Mouse (Mus musculus): Measurements from ENCODE around the gene Epb41l1. TPM values are rescaled to one million over a fixed set of nuclear protein-coding genes. Genes with fewer than 3 reads are reported as not detected.

The Epb41l1 gene
- polyA plus RNA-seq, 1 experiment = 226 TPM

DNA sequence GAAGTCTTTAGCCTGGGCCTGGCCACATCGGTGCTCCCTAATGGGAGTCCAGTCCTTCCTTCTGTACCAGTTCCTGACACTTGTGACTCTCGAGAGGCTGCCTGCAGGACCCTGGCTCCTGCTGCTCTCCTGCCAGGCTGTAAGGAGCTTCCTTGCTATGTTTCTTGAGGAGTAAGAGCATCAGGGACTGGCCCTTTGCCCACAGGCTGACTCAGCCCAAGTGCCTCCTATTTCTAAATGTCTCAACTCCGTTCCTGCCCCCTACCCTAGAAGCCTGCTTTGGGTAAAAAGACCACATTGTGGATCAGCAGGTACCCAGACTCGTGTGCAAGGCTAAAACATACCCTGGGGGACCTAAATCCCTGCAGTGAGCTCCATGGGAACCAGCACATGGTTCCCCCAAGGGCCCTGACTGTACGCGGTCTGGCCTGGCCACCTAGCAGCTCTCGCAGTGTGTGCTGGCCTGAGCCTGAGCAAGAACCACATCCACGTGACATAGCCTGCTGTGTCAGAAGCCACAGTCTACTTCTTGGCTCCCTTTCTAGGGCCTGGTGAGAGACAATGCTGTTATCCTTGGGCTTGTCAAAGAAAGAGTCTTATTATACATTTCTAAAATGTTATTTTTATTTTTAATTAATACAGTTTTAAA is 67.6 kb downstream of the Epb41l1 start:
- Histone ChIP-seq H3K4me1 (ENCODE audit: control insufficient read depth, insufficient read depth, low read length) (peaks cover 20% of the 10 kb centered on the region), H3K27ac (ENCODE audit: insufficient read depth, low read length) (0 out of 2 replicates have a peak overlapping the region, but pooled peaks have one; percentile 2)
- TF ChIP-seq POLR2A (IDR thresholded peaks at IDR 0.05; ENCODE audit: extremely low read depth, insufficient read depth, low read length) (no peak), CTCF (IDR thresholded peaks at IDR 0.05; ENCODE audit: extremely low read depth, insufficient read depth, low read length) (no peak)

DNA sequence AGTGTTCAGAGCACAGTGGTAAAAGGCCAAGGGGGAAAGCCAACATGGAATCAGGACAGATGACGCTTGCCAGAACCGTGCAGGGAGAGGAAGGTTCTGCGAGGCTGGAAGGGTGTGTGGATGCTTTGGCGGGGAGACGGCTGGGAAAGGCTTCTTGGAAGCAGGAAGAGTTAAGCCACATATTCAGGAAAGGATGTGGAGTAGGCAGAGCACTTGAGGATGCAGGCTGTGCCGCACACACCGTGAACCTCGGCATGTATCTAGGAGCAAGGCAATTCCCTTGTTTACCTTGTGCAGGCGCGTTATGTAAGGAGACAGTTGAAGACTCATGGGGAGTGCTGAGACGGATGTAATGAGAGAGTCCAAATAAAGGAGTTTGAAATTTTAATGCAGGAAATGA is 69.5 kb downstream of the Epb41l1 start:
- Histone ChIP-seq H3K4me1 (ENCODE audit: control insufficient read depth, insufficient read depth, low read length) (peaks cover 23% of the 10 kb centered on the region), H3K27ac (ENCODE audit: insufficient read depth, low read length) (peak overlapping the region; percentile 36), H3K4me3 (ENCODE audit: insufficient read depth, low read length) (no peak overlapping the region)
- TF ChIP-seq CTCF (IDR thresholded peaks at IDR 0.05; ENCODE audit: extremely low read depth, insufficient read depth, low read length) = no peak
- TF ChIP-seq POLR2A (IDR thresholded peaks at IDR 0.05; ENCODE audit: extremely low read depth, insufficient read depth, low read length) = no peak

More for the DNA sequence above, 67.6 kb downstream of the Epb41l1 start:
- H3K4me3 ChIP-seq (ENCODE audit: insufficient read depth, low read length) = no peak overlapping the region

DNA sequence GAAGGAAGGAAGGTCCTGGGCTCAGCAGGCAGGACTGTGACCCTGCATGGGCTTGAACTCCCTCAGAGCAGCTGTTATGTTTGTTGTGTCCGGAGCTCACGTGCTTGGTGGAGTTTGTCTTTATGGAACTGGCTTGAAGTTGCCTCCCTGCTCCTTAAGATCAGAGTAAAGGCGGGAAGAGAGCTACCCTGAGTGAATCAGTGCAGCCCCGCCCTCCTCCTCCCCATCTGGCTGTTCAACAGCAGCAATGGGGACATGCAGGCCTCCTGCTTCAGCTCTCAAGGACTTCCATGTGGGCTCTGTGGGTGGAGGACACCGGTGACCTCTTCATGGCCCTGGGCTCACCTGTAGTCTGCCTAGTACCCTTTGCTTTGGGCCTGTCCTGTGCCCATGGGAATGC is 71.1 kb downstream of the Epb41l1 start:
- no peak overlapping the region for H3K27ac ChIP-seq (ENCODE audit: insufficient read depth, low read length)
- TF ChIP-seq POLR2A (IDR thresholded peaks at IDR 0.05; ENCODE audit: extremely low read depth, insufficient read depth, low read length) (no peak), CTCF (IDR thresholded peaks at IDR 0.05; ENCODE audit: extremely low read depth, insufficient read depth, low read length) (no peak)
- peaks cover 19% of the 10 kb centered on the region for H3K4me1 ChIP-seq (ENCODE audit: control insufficient read depth, insufficient read depth, low read length)
- no peak overlapping the region for H3K4me3 ChIP-seq (ENCODE audit: insufficient read depth, low read length)

DNA sequence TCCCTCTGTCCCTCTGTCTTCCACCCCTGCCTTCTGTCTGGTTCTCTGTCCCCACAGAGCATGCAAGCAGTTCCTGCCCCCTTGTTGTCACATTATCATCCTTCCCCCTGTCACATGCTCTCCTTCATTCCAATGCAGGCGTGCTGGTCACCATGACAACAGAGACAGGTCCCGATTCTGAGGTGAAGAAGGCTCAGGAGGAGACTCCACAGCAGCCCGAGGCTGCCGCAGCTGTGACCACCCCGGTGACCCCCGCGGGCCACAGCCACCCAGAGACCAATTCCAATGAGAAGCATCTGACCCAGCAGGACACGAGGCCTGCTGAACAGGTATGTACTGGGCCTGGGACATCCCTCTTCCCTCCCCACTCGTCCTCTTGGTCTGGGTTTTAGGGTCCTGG is 73.1 kb downstream of the Epb41l1 start:
- H3K27ac ChIP-seq (ENCODE audit: insufficient read depth, low read length) = no peak overlapping the region

DNA sequence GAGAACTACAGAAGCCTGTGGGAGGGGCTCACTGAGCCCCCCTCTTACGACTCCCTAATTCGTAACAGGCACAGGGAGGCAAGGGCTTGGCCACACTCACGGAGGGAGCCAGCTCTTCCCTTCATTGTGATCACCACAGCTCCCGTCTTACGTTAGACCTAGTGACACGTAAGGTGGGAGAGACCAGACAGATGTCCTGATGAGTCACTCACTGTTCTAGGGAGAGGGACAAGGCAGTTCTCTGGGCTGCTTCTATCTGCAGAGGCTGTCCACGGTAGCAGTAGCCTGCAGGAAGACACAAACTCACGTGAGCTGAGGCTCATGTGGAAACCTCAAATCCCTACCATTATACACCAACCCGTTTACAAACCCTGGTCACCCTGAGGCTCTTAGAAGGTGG is 73.8 kb downstream of the Epb41l1 start:
- H3K27ac ChIP-seq (ENCODE audit: insufficient read depth, low read length) = no peak overlapping the region
- no peak overlapping the region for H3K4me3 ChIP-seq (ENCODE audit: insufficient read depth, low read length)

More for the DNA sequence above, 73.1 kb downstream of the Epb41l1 start:
- no peak overlapping the region for H3K4me3 ChIP-seq (ENCODE audit: insufficient read depth, low read length)
- TF ChIP-seq POLR2A (IDR thresholded peaks at IDR 0.05; ENCODE audit: extremely low read depth, insufficient read depth, low read length) (no peak), CTCF (IDR thresholded peaks at IDR 0.05; ENCODE audit: extremely low read depth, insufficient read depth, low read length) (no peak)
- H3K4me1 ChIP-seq (ENCODE audit: control insufficient read depth, insufficient read depth, low read length) = peaks cover 17% of the 10 kb centered on the region

DNA sequence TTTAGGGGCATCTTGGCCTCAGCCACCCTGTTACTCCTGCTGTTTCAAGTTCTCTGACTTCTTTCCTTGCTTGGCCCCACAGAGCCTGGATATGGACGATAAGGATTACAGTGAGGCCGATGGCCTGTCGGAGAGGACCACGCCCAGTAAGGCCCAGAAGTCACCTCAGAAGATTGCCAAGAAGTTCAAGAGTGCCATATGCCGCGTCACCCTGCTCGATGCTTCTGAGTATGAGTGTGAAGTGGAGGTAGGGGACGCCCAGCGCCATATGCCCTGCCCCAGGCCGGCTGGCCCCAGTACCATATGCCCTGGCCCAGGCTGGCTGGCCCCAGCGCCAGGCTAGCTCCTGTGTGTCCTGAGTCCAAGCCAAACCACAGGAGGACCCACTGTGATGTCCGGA is 74.2 kb downstream of the Epb41l1 start:
- TF ChIP-seq POLR2A (IDR thresholded peaks at IDR 0.05; ENCODE audit: extremely low read depth, insufficient read depth, low read length) (no peak), CTCF (IDR thresholded peaks at IDR 0.05; ENCODE audit: extremely low read depth, insufficient read depth, low read length) (no peak)

More for the DNA sequence above, 73.8 kb downstream of the Epb41l1 start:
- peaks cover 14% of the 10 kb centered on the region for H3K4me1 ChIP-seq (ENCODE audit: control insufficient read depth, insufficient read depth, low read length)
- no peak for TF ChIP-seq POLR2A (IDR thresholded peaks at IDR 0.05; ENCODE audit: extremely low read depth, insufficient read depth, low read length)

DNA sequence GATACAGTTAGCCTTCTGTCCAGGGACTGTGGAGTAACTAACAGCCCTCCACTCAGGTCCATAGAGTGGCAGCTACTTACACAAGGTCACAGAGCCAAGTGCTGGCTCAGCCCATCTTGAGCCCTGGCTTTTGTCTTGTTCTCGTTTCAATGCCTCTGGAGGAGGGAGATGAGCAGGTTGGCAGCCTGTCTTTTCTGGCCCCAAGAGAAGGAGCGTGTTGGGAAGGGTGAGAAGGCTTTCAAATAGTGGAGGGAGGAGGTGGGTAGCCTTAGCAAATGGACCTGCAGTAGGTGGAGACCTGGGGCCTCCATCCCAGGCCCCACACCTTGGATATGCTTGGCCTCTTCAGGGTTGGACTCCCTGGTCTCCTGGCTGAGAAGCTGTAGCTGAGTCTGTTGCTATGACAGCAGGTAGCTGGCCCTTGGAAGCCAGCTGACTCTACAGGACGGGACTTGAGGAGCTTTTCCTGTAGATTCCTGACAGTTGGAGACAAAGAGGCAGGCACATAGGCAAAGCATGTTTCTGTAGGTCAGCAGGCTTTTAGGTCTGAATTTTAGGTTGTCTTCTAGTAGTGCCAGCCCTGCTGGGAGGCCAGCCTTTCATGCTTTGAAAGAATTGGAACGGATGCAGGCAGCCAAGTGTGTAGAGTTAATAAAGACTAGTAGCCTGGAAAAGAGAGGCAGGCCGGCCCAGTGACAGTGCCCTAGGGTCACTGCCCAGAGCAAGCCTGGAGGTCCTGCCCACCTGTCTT is 76.3 kb downstream of the Epb41l1 start:
- H3K4me1 ChIP-seq (ENCODE audit: control insufficient read depth, insufficient read depth, low read length) = peaks cover 5% of the 10 kb centered on the region
- no peak for TF ChIP-seq CTCF (IDR thresholded peaks at IDR 0.05; ENCODE audit: extremely low read depth, insufficient read depth, low read length)
- no peak for TF ChIP-seq POLR2A (IDR thresholded peaks at IDR 0.05; ENCODE audit: extremely low read depth, insufficient read depth, low read length)
- H3K27ac ChIP-seq (ENCODE audit: insufficient read depth, low read length) = no peak overlapping the region
- H3K4me3 ChIP-seq (ENCODE audit: insufficient read depth, low read length) = no peak overlapping the region

More for the DNA sequence above, 74.2 kb downstream of the Epb41l1 start:
- Histone ChIP-seq H3K27ac (ENCODE audit: insufficient read depth, low read length) (no peak overlapping the region), H3K4me1 (ENCODE audit: control insufficient read depth, insufficient read depth, low read length) (peaks cover 12% of the 10 kb centered on the region), H3K4me3 (ENCODE audit: insufficient read depth, low read length) (no peak overlapping the region)

DNA sequence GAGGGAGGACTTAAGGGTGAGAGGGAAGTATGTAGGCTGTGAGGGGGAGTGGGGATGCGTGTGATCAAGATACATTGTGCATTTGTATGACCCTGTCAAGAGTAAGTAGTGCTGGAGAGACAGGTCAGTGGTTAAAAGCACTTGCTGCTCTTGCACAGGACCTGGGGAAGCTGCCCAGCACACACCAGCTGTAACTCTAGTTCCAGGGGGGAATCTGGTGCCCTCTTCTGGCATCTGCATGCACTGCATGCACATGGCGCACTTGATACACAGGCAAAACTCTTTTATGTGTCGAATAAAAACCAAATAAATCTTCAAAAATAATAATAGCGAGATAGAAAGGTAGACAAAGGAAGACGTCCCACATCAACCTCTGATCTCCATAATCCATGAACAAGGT is 77.2 kb downstream of the Epb41l1 start:
- H3K27ac ChIP-seq (ENCODE audit: insufficient read depth, low read length) = no peak overlapping the region
- H3K4me3 ChIP-seq (ENCODE audit: insufficient read depth, low read length) = no peak overlapping the region
- peaks cover 5% of the 10 kb centered on the region for H3K4me1 ChIP-seq (ENCODE audit: control insufficient read depth, insufficient read depth, low read length)
- TF ChIP-seq POLR2A (IDR thresholded peaks at IDR 0.05; ENCODE audit: extremely low read depth, insufficient read depth, low read length) = no peak
- peak; percentile 79 for TF ChIP-seq CTCF (IDR thresholded peaks at IDR 0.05; ENCODE audit: extremely low read depth, insufficient read depth, low read length)

DNA sequence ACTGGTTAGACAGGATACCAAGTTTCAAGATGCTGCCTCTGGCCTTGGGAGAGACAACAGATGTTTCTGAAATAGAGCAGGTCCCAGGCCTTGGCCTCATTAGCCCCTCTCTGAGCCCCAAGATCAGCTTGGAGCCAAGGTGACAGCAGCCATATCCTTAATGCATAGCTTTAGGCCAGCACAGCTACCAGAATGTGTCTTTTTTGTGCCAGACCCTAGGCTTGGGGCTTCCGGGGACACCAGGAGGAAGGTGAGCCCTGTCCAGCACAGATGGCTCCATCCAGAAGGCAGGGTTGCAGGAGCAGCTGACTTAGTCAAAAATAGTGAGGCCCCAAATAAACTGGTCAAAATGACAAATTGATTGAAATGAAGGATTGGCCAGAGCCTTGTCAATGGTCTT is 80.3 kb downstream of the Epb41l1 start:
- Histone ChIP-seq H3K27ac (ENCODE audit: insufficient read depth, low read length) (no peak overlapping the region), H3K4me3 (ENCODE audit: insufficient read depth, low read length) (no peak overlapping the region), H3K4me1 (ENCODE audit: control insufficient read depth, insufficient read depth, low read length) (no peaks in the 10 kb centered on the region)
- TF ChIP-seq POLR2A (IDR thresholded peaks at IDR 0.05; ENCODE audit: extremely low read depth, insufficient read depth, low read length) (no peak), CTCF (IDR thresholded peaks at IDR 0.05; ENCODE audit: extremely low read depth, insufficient read depth, low read length) (no peak)

DNA sequence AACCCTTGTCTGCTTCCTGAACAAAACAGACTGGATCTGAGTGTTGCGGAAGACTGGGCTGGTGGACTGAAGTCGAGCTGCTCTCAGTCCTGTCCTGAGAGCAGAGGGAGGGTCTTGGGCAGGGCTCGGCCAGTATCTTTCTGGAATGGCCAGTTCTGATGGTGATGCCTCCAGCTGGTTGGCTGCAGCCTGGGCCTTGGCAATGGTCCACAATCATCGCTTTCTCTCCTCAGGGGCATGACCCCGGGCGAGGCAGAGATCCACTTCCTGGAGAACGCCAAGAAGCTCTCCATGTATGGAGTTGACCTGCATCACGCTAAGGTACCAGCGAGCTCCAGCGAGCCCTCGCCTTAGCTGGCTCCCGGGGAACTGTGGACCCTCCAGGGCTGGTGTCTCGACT is 84.8 kb downstream of the Epb41l1 start:
- no peaks in the 10 kb centered on the region for H3K4me1 ChIP-seq (ENCODE audit: control insufficient read depth, insufficient read depth, low read length)

More for the DNA sequence above, 84.8 kb downstream of the Epb41l1 start:
- TF ChIP-seq CTCF (IDR thresholded peaks at IDR 0.05; ENCODE audit: extremely low read depth, insufficient read depth, low read length) (no peak), POLR2A (IDR thresholded peaks at IDR 0.05; ENCODE audit: extremely low read depth, insufficient read depth, low read length) (no peak)
- Histone ChIP-seq H3K27ac (ENCODE audit: insufficient read depth, low read length) (no peak overlapping the region), H3K4me3 (ENCODE audit: insufficient read depth, low read length) (no peak overlapping the region)

Data from cortical plate, adult 2 months (tissue).